Mouse (Mus musculus): ENCODE measurements at regions not wholly inside any gene's neighbourhood (a gene's known extent, or its start where the extent isn't known, plus 50 kb on each side); places are given as distances from the start of the nearest gene placed in this dataset.

- DNase-seq (ENCODE audit: low spot score), result no peak
- H3K9me3 ChIP-seq, result no peaks in the 10 kb centered on the region
- peak overlapping the region; percentile 99 for H3K27ac ChIP-seq
- peak overlapping the region; percentile 94; the same call in 1 of the 2 replicates for H3K4me3 ChIP-seq
- peaks cover 13% of the 10 kb centered on the region for H3K27me3 ChIP-seq (ENCODE audit: insufficient read depth, poor library complexity, severe bottlenecking)
- H3K4me1 ChIP-seq, result peaks cover 30% of the 10 kb centered on the region
- H3K36me3 ChIP-seq, result no peaks in the 10 kb centered on the region
- 74% methylated on average over 5 of the region's 5 CpGs for WGBS
Measured at GRCm38 (mm10) chr13:54304251-54304650, 66.9 kb upstream of the Cplx2 start.

GRCm38 (mm10) chr13:54308591-54308990, 62.6 kb upstream of the Cplx2 start:
- H3K27ac ChIP-seq, result no peak overlapping the region
- 21% methylated on average over 2 of the region's 2 CpGs for WGBS
- no peaks in the 10 kb centered on the region for H3K27me3 ChIP-seq (ENCODE audit: insufficient read depth, poor library complexity, severe bottlenecking)
- no peak overlapping the region for H3K4me3 ChIP-seq
- no peak for DNase-seq (ENCODE audit: low spot score)
- peaks cover 37% of the 10 kb centered on the region for H3K4me1 ChIP-seq
- H3K9me3 ChIP-seq, result no peaks in the 10 kb centered on the region
- no peaks in the 10 kb centered on the region for H3K36me3 ChIP-seq

- Histone ChIP-seq H3K4me3 (no peak overlapping the region), H3K4me1 (peaks cover 34% of the 10 kb centered on the region), H3K9me3 (no peaks in the 10 kb centered on the region), H3K27me3 (ENCODE audit: insufficient read depth, poor library complexity, severe bottlenecking) (no peaks in the 10 kb centered on the region; the same call in 1 of the 2 replicates), H3K36me3 (no peaks in the 10 kb centered on the region), H3K27ac (0 out of 2 replicates have a peak overlapping the region, but pooled peaks have one; percentile 17)
- WGBS, result 53% methylated on average over 5 of the region's 5 CpGs
- DNase-seq (ENCODE audit: low spot score), result no peak
Measured at GRCm38 (mm10) chr13:54309354-54309753, 61.8 kb upstream of the Cplx2 start.

GRCm38 (mm10) chr13:54310144-54310543, 61.0 kb upstream of the Cplx2 start:
- Histone ChIP-seq H3K27me3 (ENCODE audit: insufficient read depth, poor library complexity, severe bottlenecking) (no peaks in the 10 kb centered on the region; the same call in 1 of the 2 replicates), H3K4me3 (no peak overlapping the region), H3K27ac (no peak overlapping the region), H3K9me3 (no peaks in the 10 kb centered on the region), H3K36me3 (no peaks in the 10 kb centered on the region), H3K4me1 (peaks cover 31% of the 10 kb centered on the region)
- DNase-seq (ENCODE audit: low spot score), result no peak
- WGBS, result 54% methylated on average over 4 of the region's 4 CpGs

GRCm38 (mm10) chr13:54311327-54312026, 59.7 kb upstream of the Cplx2 start:
- H3K4me3 ChIP-seq, result no peak overlapping the region
- H3K27ac ChIP-seq, result peak overlapping the region; percentile 77; the same call in 1 of the 2 replicates
- no peaks in the 10 kb centered on the region for H3K9me3 ChIP-seq
- no peak for DNase-seq (ENCODE audit: low spot score)
- no peaks in the 10 kb centered on the region for H3K36me3 ChIP-seq
- H3K27me3 ChIP-seq (ENCODE audit: insufficient read depth, poor library complexity, severe bottlenecking), result no peaks in the 10 kb centered on the region; the same call in 1 of the 2 replicates
- 86% methylated on average over 4 of the region's 4 CpGs for WGBS
- peaks cover 31% of the 10 kb centered on the region for H3K4me1 ChIP-seq

- Histone ChIP-seq H3K4me3 (0 out of 2 replicates have a peak overlapping the region, but pooled peaks have one; percentile 5), H3K36me3 (no peaks in the 10 kb centered on the region), H3K4me1 (peaks cover 32% of the 10 kb centered on the region), H3K27ac (peak overlapping the region; percentile 77), H3K9me3 (no peaks in the 10 kb centered on the region), H3K27me3 (ENCODE audit: insufficient read depth, poor library complexity, severe bottlenecking) (no peaks in the 10 kb centered on the region; the same call in 1 of the 2 replicates)
- WGBS, result 48% methylated on average over 18 of the region's 18 CpGs
- DNase-seq (ENCODE audit: low spot score), result peak; percentile 81
Measured at GRCm38 (mm10) chr13:54312405-54313185, 58.6 kb upstream of the Cplx2 start.

- no peak for DNase-seq (ENCODE audit: low spot score)
- Histone ChIP-seq H3K9me3 (no peaks in the 10 kb centered on the region), H3K27me3 (ENCODE audit: insufficient read depth, poor library complexity, severe bottlenecking) (no peaks in the 10 kb centered on the region; the same call in 1 of the 2 replicates), H3K36me3 (no peaks in the 10 kb centered on the region), H3K4me1 (peaks cover 34% of the 10 kb centered on the region), H3K27ac (no peak overlapping the region), H3K4me3 (no peak overlapping the region)
- 84% methylated on average over 3 of the region's 3 CpGs for WGBS
Measured at GRCm38 (mm10) chr13:54315333-54315732, 55.8 kb upstream of the Cplx2 start.

GRCm38 (mm10) chr13:54316907-54317306, 54.2 kb upstream of the Cplx2 start:
- no peaks in the 10 kb centered on the region for H3K36me3 ChIP-seq
- no peak overlapping the region for H3K27ac ChIP-seq
- no peak for DNase-seq (ENCODE audit: low spot score)
- peaks cover 4% of the 10 kb centered on the region; the same call in 1 of the 2 replicates for H3K27me3 ChIP-seq (ENCODE audit: insufficient read depth, poor library complexity, severe bottlenecking)
- H3K4me3 ChIP-seq, result no peak overlapping the region
- no peaks in the 10 kb centered on the region for H3K9me3 ChIP-seq
- H3K4me1 ChIP-seq, result peaks cover 31% of the 10 kb centered on the region
- 84% methylated on average over 6 of the region's 6 CpGs for WGBS

GRCm38 (mm10) chr13:54318161-54318560, 53.0 kb upstream of the Cplx2 start:
- peaks cover 4% of the 10 kb centered on the region; the same call in 1 of the 2 replicates for H3K27me3 ChIP-seq (ENCODE audit: insufficient read depth, poor library complexity, severe bottlenecking)
- H3K36me3 ChIP-seq, result no peaks in the 10 kb centered on the region
- H3K4me3 ChIP-seq, result no peak overlapping the region
- DNase-seq (ENCODE audit: low spot score), result no peak
- H3K9me3 ChIP-seq, result no peaks in the 10 kb centered on the region
- WGBS, result 88% methylated on average over 4 of the region's 4 CpGs
- no peak overlapping the region for H3K27ac ChIP-seq
- H3K4me1 ChIP-seq, result peaks cover 26% of the 10 kb centered on the region

GRCm38 (mm10) chr13:54318601-54319000, 52.5 kb upstream of the Cplx2 start:
- Histone ChIP-seq H3K36me3 (no peaks in the 10 kb centered on the region), H3K4me3 (no peak overlapping the region), H3K9me3 (no peaks in the 10 kb centered on the region), H3K27ac (no peak overlapping the region), H3K4me1 (peaks cover 24% of the 10 kb centered on the region), H3K27me3 (ENCODE audit: insufficient read depth, poor library complexity, severe bottlenecking) (peaks cover 7% of the 10 kb centered on the region; the same call in 1 of the 2 replicates)
- no peak for DNase-seq (ENCODE audit: low spot score)
- WGBS, result 74% methylated on average over 5 of the region's 5 CpGs

GRCm38 (mm10) chr13:54320212-54320611, 50.9 kb upstream of the Cplx2 start:
- Histone ChIP-seq H3K27me3 (ENCODE audit: insufficient read depth, poor library complexity, severe bottlenecking) (0 out of 2 replicates have a peak, but pooled peaks cover 13% of the 10 kb centered on the region), H3K27ac (no peak overlapping the region), H3K36me3 (no peaks in the 10 kb centered on the region), H3K4me3 (no peak overlapping the region), H3K9me3 (no peaks in the 10 kb centered on the region), H3K4me1 (peaks cover 20% of the 10 kb centered on the region)
- DNase-seq (ENCODE audit: low spot score), result no peak
- WGBS, result 43% methylated on average over 9 of the region's 9 CpGs

- H3K9me3 ChIP-seq, result no peaks in the 10 kb centered on the region
- DNase-seq (ENCODE audit: low spot score), result no peak
- no peaks in the 10 kb centered on the region for H3K36me3 ChIP-seq
- 70% methylated on average over 14 of the region's 14 CpGs for WGBS
- H3K27ac ChIP-seq, result no peak overlapping the region
- H3K4me3 ChIP-seq, result no peak overlapping the region
- peaks cover 21% of the 10 kb centered on the region; the same call in 1 of the 2 replicates for H3K27me3 ChIP-seq (ENCODE audit: insufficient read depth, poor library complexity, severe bottlenecking)
- peaks cover 25% of the 10 kb centered on the region for H3K4me1 ChIP-seq
Measured at GRCm38 (mm10) chr13:54321011-54321410, 50.1 kb upstream of the Cplx2 start.

Measured in heart, embryonic 10.5 days (tissue).